Mouse (Mus musculus) spleen, postnatal 0 days (tissue): Measurements from ENCODE around the gene Ccdc89. TPM values are rescaled to one million over a fixed set of nuclear protein-coding genes. Genes with fewer than 3 reads are reported as not detected.

ENCODE experiments used
- polyA plus RNA-seq: library from polyadenylated mRNA; unstranded; fragments of >200 nt; fragmentation: Nextera tagmentation; extraction: Ambion mirVana; gene quantifications from 2 replicates; pipeline ENCODE4 v1.2.1, GENCODE M21; 2015

Gene Ccdc89
- polyA plus RNA-seq: 0.10 TPM in 2 replicates

DNA sequence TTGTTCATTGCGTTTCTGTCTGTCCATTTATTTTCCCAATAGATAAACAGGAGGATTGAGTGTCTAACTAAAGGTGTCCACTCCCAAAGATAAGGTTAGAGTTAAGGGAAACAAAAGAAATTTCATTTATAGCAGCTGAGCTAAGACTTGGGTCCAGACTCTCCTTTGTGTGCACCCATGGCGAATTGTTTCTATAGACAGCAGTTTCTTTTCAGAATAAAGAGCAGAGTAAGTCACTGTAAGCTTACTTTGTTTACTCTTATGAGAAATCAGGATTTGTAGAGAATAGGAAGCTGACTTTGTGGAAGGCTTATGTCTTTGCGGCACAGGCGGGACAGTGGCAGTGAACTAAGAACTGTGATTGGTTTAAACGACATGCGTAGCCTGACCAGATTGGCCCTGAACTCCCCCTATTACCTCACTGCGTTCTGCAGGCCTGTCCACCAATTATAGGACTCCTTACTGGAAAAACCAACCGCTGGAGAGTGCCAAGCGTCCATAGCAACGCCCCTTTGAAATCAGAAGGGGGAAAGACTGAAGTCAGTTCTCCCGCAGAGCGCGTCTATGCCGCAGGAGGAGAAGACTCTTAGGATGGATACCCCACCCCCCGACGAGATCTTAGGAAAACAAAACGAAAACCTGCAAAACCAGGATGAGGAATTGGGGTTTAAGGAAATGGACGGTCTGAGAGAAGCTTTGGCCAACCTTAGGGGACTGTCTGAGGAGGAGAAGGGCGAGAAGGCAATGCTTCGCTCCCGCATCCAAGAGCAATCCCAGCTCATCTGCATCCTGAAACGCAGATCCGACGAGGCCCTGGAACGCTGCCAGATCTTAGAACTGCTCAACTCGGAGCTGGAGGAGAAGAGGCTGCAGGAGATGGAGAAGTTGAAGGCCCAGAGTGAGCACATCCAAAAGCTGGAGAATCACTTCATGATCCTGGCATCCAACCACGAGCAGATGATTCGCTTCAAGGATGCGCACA lies at the start of gene Ccdc89:
Ccdc89 (plus strand) TSS at position 558 of the 982 bp plus-strand sequence.

DNA sequence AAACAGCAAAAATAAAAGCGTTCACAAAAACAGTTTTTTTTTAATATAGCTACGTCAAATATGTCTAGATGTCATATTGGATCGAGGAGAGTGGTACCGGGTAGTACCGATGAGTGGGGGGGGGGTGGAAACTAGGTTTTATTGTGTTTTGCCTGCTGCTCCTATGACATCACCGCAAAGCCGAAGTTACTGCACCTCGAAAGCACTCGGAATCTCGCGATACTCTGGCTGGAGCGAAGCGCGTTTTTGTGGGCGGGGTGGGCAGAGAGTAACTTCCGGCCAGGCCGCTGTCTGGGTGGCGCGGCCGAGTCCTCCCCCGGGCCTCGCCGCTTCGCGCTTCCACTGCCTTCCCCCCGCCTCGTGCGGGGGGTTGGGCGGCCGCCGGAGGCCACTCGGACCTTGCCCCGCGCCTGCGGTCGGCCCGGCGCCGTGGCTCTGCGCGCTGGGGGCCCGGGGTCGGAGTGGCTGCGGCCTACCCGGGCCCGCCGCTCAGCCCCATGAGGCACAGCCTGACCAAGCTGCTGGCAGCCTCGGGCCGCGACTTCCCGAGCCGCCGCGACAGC lies 16.2 kb downstream of the Ccdc89 start, which contains the start of gene Crebzf:
Crebzf (plus strand) TSS at position 212 of the 563 bp plus-strand sequence.

GRCm38 (mm10) chr7:90456845-90457468 lies 30.6 kb downstream of the Ccdc89 start, which contains the start of gene Tmem126a:
Gene Tmem126a, minus strand, starts transcription at chr7:90457229.

GRCm38 (mm10) chr7:90475793-90476312 lies 49.5 kb downstream of the Ccdc89 start, which contains the start of gene Tmem126b:
Gene Tmem126b, minus strand, starts transcription at chr7:90476001.

DNA sequence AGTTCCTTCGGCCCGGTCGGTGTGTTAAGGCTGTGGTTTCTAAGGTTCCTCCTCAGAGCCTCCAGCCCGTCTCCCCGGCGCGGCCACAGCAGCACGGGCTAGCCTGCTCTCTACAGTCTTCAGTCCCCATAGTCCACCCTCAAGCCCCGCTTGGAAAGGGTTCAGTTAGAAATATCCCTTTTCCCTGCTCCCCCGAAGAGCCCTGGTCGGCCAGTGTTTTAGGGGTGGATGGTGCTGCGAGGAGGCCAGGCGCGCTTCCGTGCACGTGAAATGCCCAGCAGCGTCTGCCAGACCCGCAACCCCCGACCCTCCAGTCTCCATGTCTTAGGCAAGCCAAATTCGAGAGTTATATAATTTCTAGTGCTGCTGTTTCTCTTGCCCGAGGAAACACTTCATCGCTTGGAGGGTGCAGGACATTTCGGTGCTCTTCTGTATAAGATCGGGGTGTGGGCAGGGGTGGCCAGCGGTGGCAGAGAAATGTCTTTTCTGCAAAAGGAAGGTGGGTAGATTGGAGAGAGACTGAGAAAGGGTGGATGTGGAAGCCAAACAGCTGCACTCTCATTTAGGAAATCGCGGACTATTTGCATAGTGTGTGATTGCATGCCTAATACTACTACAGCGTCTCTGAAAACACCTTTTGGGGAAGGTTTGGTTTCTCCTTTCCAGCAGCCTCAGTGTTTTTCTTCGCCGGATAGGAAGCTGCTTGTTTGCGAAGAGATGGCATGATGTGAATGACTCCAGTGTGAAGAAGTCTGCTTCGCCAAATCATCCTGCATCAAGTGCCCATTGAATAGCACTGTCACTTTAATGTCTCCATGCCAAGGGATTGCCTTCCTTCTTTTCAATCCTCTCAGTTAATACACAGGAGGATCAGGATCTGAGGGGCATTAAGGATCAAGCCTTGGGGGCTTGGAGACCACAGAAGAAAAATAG lies 50.2 kb downstream of the Ccdc89 start, which contains the start of gene Dlg2:
Dlg2 (plus strand) TSS at position 360 of the 933 bp plus-strand sequence.

Other genes starting within 250 kb of the Ccdc89 start
- not detected in 2 replicates for gene Ccdc83, start 160.8 kb upstream of the Ccdc89 start, polyA plus RNA-seq
- gene Sytl2, start 124.3 kb upstream of the Ccdc89 start, polyA plus RNA-seq: 0.90 and 1.7 TPM in 2 replicates
- gene Crebzf, start 16.2 kb downstream of the Ccdc89 start, polyA plus RNA-seq: 23.0 and 25.7 TPM in 2 replicates
- 42.4 and 48.3 TPM in 2 replicates for gene Tmem126a, start 30.7 kb downstream of the Ccdc89 start, polyA plus RNA-seq
- 12.3 and 13.7 TPM in 2 replicates for gene Tmem126b, start 49.4 kb downstream of the Ccdc89 start, polyA plus RNA-seq
- gene Dlg2, start 50.1 kb downstream of the Ccdc89 start, polyA plus RNA-seq: 0.87 and 0.93 TPM in 2 replicates